Mouse (Mus musculus) liver, embryonic 14 days (tissue): ENCODE measurements around the gene Mcpt2. TPM values are rescaled to one million over a fixed set of nuclear protein-coding genes. Genes with fewer than 3 reads are reported as not detected.

ENCODE experiments used
- polyA plus RNA-seq: library from polyadenylated mRNA; depleted of rRNA; stranded (reverse); fragments of >200 nt; gene quantifications from 2 replicates; pipeline ENCODE4 v1.2.3, GENCODE M21; 2012; rRNA removed

Mcpt2 gene
- polyA plus RNA-seq: 0.03 and 0.05 TPM in 2 replicates

GRCm38 (mm10) chr14:56041792-56042191 is at the start of gene Mcpt2:
Gene Mcpt2 (plus strand): TSS chr14:56042041.

GRCm38 (mm10) chr14:56017671-56018070 is 24.2 kb upstream of the Mcpt2 start, which contains the start of gene Mcpt1:
Gene Mcpt1 (plus strand): TSS chr14:56017971.

GRCm38 (mm10) chr14:56030395-56030794 is 11.4 kb upstream of the Mcpt2 start, which contains the start of gene Mcpt9:
Gene Mcpt9 (minus strand): TSS chr14:56030495.

GRCm38 (mm10) chr14:56062213-56062612 is 20.4 kb downstream of the Mcpt2 start, which contains the start of gene Mcpt4:
Gene Mcpt4 (minus strand): TSS chr14:56062313.

GRCm38 (mm10) chr14:56085167-56085566 is 43.3 kb downstream of the Mcpt2 start, which contains the start of gene Mcpt8:
Gene Mcpt8 (minus strand): TSS chr14:56085273.

Other genes with a start within 250 kb of the Mcpt2 start
- gene Nfatc4, start 218.9 kb upstream of the Mcpt2 start, polyA plus RNA-seq: 0.71 and 1.5 TPM in 2 replicates
- 1.6 and 1.7 TPM in 2 replicates for gene Nynrin, start 188.0 kb upstream of the Mcpt2 start, polyA plus RNA-seq
- gene Cbln3, start 157.6 kb upstream of the Mcpt2 start, polyA plus RNA-seq: 0.10 and 0.16 TPM in 2 replicates
- gene Khnyn, start 157.1 kb upstream of the Mcpt2 start, polyA plus RNA-seq: 7.3 and 8.4 TPM in 2 replicates
- gene Sdr39u1, start 141.7 kb upstream of the Mcpt2 start, polyA plus RNA-seq: 5.3 and 6.1 TPM in 2 replicates
- 0.07 and 0.12 TPM in 2 replicates for gene Cma1, start 97.4 kb upstream of the Mcpt2 start, polyA plus RNA-seq
- gene Cma2, start 91.1 kb upstream of the Mcpt2 start, polyA plus RNA-seq: not detected in 2 replicates
- 0.02 TPM in 1 of 2 replicates, not detected in the other for gene Mcpt1, start 24.1 kb upstream of the Mcpt2 start, polyA plus RNA-seq
- gene Mcpt9, start 11.5 kb upstream of the Mcpt2 start, polyA plus RNA-seq: not detected in 2 replicates
- gene Mcpt4, start 20.3 kb downstream of the Mcpt2 start, polyA plus RNA-seq: not detected in 2 replicates
- 1.3 and 1.4 TPM in 2 replicates for gene Mcpt8, start 43.2 kb downstream of the Mcpt2 start, polyA plus RNA-seq
- 28.2 and 49.2 TPM in 2 replicates for gene Ctsg, start 60.5 kb downstream of the Mcpt2 start, polyA plus RNA-seq
- 0.06 TPM in 1 of 2 replicates, not detected in the other for gene Gzme, start 78.6 kb downstream of the Mcpt2 start, polyA plus RNA-seq
- gene Gzmd, start 90.6 kb downstream of the Mcpt2 start, polyA plus RNA-seq: 0.12 TPM in 1 of 2 replicates, not detected in the other
- 0.03 and 0.05 TPM in 2 replicates for gene Gzmg, start 117.5 kb downstream of the Mcpt2 start, polyA plus RNA-seq
- gene Gzmn, start 132.6 kb downstream of the Mcpt2 start, polyA plus RNA-seq: not detected in 2 replicates
- 0.03 and 0.17 TPM in 2 replicates for gene Gzmf, start 169.4 kb downstream of the Mcpt2 start, polyA plus RNA-seq
- gene Gzmc, start 192.6 kb downstream of the Mcpt2 start, polyA plus RNA-seq: 0.03 TPM in 1 of 2 replicates, not detected in the other
- 0.05 and 0.06 TPM in 2 replicates for gene Gzmb, start 220.2 kb downstream of the Mcpt2 start, polyA plus RNA-seq